Mouse (Mus musculus) cerebellum, adult 2 months (tissue): ENCODE measurements around the gene Grm5.

Experiments
- CTCF ChIP-seq: fragments of 200-500 bp; IDR thresholded peaks from 2 replicates; pipeline ENCODE4 v1.5.1; 2011; ENCODE audit warnings: low read depth, mild to moderate bottlenecking, control low read depth, low read length, moderate library complexity, borderline replicate concordance; ENCODE audit not compliant: insufficient read depth
- POLR2A ChIP-seq: fragments of 200-500 bp; IDR thresholded peaks from 2 replicates; pipeline ENCODE4 v1.6.1; 2011; ENCODE audit warnings: low read length, control low read depth, borderline replicate concordance; ENCODE audit not compliant: insufficient read depth

DNA sequence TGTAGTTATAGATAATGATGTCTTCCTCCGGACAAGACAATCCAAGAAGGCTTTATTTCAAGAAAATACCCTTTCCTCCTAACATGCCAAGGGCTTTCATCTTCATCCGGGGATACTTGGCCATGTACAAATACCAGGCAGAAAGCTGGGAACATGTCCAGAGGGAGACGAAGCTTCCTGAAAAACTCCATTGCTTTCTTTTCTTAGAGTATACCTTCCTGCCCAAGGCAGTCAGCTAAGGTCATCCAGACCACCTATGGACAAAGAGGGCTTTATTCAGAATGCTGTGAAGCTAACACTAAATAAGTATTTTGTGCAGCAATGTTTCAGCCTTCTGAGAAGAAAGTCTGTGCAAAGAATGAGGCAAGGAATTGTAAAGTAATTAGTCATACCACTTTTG is 178.4 kb downstream of the Grm5 start:
- TF ChIP-seq POLR2A (no peak), CTCF (no peak)
